Mouse (Mus musculus): Measurements from ENCODE around the gene Cacnb2. TPM values are rescaled to one million over a fixed set of nuclear protein-coding genes. Genes with fewer than 3 reads are reported as not detected.

The Cacnb2 gene
- polyA plus RNA-seq (2017; shearing (Covaris generic)), result 0.25 TPM

DNA sequence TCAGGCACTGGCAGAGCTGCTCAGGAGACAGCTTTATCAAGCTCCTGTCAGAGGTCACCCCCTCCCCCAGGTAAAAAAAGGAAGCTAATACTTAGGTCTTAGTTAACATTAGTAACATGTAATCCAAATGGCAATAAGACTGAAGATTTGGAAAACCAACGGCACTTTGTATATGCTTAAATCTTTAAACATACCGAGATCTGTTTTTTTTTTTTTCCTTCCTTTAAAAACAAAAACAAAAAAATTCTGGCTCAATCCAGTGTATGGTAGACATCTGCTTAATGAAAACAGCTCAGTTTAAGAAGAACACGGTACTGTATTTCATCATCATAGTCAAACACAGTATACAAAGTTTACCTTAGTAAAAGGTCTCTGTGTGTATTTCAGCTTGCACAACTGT lies at the start of gene Cacnb2:
Gene Cacnb2, plus strand, starts transcription at position 301 of the 400 bp plus-strand sequence.

Other genes starting within 250 kb of the Cacnb2 start
- not detected for gene Slc39a12, start 214.8 kb upstream of the Cacnb2 start, polyA plus RNA-seq (2017; shearing (Covaris generic))

Data from effector memory CD4-positive, alpha-beta T cell, adult 5 months (primary cell).